Mouse (Mus musculus) mature B cell (primary cell): ENCODE measurements around the gene Ak8.

Source experiments
- in situ Hi-C: fragments of 300-500 bp; cut with MboI; formaldehyde crosslinking; loops from 2 replicates; pipeline ENCODE4 v1.14.3; 2019

Ak8 gene

DNA sequence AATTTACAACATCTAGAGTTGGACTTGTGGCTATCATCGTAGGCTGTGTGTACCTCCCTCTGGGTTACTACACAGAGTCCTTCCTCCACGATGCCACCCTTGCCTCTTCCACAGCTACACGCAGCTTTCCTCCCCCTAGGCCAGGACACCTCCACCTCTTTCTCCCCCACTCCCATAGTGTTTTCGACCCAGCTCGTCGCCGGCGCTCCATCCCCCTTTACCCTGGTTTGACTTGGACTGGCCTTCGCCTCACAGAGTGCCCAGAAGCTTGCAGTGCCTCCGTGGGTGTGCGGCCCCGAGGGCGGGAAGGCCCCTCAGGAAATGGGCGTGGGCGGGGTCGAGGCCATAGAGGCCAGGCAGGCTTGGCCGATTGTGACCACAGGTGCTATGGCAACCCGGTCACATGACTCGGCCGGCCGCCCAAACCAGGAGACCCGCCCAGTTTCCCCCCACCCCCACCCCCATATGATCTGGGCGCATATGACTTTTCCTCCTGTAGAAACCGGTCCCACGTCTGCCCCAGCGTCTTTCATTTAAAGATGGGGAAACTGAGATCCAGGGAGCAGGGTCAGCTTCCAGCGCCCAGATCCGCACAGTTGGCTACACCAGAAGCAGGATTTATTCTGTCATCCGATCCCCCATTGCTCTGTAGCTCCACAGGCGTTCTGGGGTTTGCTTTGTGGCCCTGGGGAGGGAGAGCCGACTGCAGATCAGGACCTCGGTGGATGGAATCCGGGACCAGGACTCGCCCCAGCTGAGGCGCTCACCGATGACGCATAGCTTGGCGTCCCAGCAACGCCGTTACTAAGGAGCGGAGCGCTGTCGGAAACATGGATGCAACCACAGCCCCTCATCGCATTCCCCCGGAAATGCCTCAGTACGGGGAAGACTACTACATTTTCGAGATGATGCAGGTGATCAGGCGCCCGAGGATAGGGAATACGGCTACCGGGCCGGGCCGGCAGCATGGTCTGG is at the start of gene Ak8, which contains the start of gene Spaca9:
Gene Ak8 (plus strand): TSS at position 804 of the 975 bp plus-strand sequence.
Gene Spaca9 (minus strand): TSS at position 367 of the 975 bp plus-strand sequence.
- in situ Hi-C loops = no loop called here

DNA sequence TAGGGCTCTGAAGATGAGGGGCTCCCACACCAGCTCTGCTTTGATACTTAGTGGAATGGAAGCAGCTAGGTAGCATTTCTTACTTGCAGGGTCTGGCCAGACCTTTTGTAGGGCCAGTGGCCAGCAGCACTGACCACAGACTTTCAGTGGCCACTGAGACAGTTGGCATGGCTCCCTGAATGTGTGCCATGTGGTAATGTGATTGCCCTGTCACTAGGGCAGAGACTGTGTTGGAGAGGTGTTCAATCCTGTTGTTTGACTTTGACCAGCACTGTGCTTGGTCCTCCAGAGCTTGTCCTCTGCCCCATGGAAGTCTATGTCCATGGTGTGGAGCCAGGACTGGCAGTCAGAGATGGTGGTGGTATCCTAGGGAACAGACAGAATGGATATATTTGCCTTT is 49.4 kb upstream of the Ak8 start:
- in situ Hi-C loops = no loop called here

DNA sequence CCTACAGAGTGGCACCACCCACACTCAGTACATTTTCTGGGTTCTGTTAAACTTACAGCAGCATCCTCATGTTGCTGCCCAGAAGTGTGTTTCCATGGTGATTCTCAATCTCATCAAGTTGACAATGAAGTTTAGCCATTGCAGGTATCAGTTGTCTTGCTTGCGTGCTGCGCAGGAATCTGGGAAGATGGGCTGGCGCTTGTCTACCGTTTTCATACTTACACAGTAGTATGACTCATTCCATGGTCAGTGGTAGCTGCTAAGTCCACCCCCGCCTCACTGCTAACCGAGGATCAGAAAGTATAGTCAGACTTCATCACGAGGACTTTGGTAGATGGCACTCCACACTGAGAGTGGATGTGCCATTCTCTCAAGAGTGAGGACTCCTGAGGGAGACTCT is 46.6 kb upstream of the Ak8 start:
- in situ Hi-C loops = no loop called here

DNA sequence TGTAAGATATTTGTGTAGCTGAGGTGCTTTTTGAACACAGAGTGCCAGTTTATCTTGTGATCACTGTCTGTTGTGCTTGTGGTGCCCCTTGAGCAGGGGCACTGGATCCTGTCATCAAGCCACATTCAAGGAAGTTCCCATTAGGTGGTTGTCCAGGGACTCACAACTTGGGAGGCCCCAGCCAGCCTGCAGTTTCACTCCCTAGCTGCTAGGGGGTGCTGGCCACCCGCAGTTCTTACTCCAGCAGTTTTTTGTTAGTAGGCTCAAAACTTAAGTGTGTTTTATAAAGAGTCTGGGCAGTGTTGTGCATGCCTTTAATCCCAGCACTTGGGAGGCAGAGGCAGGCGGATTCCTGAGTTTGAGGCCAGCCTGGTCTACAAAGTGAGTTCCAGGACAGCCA is 45.7 kb upstream of the Ak8 start:
- in situ Hi-C loops = no loop called here

DNA sequence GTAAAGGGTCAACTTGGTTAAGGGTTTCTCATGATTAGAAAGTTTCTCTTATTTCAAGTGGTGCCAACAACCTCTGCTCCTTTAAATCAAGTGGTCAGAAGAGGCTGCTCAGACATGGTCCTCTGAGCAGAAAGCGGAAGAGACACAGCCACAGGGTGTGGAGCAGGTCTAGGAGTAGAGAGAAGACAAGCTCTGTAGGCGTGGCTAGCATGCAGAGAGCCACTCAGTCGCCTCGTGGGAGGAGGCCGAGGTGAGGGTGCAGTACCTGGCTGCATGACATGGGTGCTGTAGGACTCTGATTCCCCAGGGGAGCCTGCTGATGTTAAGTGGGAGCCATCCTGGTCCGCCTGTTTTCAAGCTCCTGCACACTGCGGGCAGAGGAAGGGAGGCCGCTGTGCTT is 43.7 kb upstream of the Ak8 start:
- in situ Hi-C loops = no loop called here

DNA sequence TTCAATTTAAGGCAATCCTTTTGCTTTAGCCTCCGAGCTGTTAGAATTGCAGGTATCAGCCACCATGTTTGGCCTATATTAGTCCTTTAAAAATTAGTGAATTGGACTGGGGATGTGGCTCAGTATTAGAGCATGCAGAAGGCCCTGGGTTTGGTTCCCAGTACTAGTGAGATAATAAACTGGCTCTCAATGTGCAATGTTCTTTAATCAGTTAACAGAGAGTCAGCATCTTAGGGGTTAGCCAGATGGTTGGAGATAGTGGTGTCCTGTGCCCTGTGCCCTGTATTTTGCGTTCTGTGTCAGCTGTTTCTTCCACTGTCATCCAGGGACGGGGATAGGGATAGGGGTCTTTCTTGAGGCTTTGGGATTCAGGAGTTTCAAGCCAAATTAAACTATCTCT is 37.1 kb upstream of the Ak8 start:
- in situ Hi-C loops = no loop called here

DNA sequence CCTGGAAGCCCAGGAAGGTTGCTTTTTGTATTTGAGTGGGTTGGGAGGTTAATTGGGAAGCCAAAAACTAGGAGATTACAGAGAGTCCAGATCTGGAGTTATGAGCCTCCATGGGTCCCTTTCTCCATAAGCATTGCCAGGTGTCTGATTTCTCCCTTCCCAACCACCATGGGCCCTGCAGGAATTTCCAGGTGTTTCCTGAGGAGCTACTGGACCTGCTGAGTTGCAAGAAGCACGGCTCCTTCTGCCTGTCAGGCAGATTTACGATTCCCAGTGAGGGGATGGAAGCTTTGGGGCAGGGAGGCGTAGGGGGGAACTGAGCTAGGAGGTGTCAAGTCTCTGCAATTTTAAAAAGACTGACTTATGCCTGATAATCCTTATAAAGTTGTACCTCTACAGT is 34.1 kb upstream of the Ak8 start:
- in situ Hi-C loops = no loop called here

DNA sequence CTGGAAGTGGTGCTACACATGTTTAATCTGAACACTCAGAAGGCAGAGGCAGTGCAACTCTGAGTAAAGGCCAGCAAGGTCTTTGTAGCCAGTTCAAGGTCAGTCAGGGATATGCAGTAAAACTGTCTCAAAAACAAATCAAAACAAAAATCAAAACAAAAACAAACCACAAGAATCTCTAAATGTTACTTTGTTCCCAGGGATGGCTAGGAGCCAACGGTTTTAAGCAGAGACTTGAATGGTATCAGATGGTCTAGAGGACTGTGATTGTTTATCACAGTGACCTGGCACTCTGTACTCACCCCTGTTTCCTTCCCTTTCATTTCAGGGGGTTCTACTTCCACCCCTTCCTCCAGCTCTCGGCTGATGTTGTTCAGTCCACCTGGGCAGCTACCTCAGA is 28.5 kb upstream of the Ak8 start:
- in situ Hi-C loops = no loop called here

DNA sequence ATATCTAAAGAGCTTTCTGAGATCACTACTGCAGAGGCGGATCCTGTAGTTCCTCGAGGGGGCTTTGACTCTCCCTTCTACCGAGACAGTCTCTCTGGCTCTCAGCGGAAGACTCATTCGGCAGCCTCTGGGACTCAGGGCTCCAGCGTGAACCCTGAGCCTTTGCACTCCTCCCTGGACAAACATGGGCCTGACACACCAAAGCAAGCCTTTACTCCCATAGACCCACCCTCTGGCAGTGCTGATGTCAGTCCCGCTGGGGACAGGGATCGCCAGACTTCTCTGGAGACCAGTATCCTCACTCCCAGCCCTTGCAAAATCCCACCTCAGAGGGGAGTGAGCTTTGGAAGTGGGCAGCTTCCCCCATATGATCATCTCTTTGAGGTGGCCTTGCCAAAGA is 24.0 kb upstream of the Ak8 start:
- in situ Hi-C loops = no loop called here

DNA sequence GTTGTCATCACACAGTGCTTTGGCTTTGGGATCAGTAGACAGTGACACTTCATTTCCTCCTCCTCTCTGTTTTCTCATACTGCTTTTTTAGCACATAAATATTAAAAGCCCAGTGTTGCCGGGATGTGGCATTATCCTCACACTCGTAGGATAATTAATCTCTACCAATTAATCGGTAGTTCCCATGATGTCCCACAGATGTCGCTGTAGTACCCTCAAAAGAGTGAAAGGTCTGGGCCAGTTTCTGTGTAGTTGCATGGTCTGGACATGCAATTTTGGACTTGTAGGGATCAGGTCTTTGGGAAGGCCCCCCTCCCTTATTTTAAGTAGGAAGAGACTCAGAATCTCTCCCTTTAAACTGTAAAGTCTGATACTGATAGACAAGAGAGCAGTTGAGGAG is 19.3 kb upstream of the Ak8 start:
- in situ Hi-C loops = no loop called here

DNA sequence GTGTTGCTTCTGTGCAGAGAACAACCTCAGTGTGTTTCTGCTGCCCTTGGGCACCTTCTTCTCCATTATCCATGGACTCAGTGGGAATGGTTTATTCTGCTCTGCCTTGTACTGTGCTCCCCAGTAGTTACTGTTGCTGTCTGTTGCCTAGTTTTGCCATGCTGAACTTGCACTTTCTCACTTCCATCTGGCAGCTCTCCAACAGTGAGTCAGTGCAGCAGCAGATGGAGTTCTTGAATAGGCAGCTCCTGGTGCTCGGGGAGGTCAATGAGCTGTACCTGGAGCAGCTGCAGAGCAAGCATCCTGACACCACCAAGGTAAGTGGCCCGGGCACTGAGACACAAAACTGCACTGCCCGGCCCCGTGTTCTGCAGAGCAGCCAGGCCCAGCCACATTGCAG is 18.2 kb upstream of the Ak8 start:
- in situ Hi-C loops = no loop called here

DNA sequence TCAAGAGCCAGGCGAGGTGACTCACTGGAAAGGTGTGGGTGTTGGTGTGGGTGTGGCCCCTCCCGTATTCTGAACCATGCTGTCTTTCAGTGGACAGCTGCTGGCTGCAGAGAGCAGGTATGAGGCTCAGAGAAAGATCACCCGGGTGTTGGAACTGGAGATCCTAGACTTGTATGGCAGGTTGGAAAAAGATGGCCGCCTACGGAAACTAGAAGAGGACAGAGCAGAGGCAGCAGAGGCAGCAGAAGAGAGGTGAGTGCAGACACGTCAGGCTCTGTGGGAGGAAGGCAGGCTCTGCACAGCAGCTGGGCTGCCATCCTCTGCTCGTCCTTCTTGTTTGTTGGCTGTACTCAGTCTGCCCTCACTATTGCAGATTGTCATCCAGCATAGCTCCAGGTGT is 14.1 kb upstream of the Ak8 start:
- in situ Hi-C loops = no loop called here

DNA sequence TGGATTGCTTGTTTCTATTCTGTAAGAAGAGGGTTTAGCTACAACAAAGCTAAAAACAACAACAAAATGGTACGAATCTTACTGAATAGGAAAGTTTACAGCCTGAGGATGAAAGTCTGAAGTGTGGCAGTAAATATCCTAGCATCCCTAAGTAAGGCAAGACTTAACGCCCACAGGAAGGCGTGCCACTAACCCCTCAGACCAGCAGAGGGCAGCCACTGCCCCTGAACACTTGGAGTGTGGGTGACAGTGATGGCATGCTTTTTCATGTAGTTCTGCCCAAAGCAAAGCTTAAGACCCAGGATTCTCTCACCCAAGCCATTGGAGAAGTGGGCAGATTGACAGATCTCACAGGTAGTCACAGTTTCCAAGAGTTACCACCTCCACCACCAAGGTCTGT is 11.5 kb upstream of the Ak8 start:
- in situ Hi-C loops = no loop called here

DNA sequence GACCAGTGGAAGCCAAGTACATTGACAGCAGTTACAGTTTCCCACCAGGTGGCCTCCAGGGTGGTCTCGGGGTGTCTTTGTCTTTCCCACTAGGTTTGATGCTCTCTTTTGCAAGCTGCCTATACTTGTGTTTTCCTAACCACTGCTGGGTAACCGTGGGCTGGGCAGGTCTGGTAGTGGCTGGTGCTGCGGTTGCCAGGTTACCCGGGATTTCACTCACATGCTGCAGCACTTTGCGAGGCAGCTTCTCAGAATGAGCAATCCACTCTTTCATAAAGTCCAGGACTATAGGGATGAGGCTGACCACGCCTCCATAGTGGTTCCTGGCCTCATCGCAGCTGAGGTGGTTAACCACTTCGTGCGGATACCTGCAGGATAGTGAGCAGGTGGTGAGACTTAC is 7.3 kb upstream of the Ak8 start:
- in situ Hi-C loops = no loop called here

DNA sequence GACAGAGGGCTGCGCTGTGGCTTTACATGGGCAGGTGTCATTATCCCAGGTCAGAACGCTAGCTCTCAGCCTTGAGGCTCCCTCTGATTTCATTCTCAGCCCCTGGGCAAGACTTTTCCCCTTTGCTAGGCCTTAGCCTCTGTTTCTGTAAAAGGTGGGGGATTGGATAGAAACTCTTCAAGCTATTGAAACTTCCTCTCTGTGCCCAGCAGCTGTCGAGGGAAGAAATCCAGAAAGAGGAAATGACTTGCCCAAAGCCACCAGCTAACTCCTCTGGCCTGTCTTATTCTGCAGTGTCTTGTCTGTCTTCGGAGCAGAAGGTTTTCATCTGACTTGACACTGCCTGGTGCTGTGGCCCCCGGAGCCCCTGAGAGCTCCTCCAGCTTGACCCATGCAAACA is 1.4 kb upstream of the Ak8 start:
- in situ Hi-C loops = no loop called here

DNA sequence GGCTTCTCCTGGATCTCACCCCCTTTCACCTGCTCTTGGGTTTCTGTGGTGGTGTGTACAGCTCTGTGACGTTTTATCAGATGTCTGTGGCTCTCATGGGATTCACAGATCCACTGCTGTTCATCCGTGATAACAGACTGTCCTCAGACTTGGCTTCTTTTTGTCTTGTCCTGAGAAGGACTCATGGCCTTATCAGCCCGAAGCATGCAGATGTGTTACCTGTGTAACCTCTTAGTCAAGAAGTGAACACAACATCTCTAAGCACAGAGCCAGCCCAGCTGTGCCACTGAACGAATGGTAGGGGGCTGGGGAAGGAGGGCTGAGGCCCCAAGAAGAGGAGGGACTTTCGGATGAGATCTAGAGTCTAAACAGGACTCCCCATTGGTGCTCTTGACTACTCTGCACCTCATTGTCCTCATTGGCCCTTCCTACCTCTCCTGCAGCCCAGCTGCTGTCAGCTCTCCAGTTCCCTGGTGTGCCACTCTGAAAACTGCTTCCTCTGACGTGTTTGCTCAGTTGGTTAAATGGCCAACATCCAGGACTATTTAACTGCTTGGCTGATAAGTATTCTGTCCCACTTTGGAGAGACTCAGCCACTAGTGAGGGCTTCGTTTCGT is 1.8 kb downstream of the Ak8 start:
- in situ Hi-C loops = no loop called here

DNA sequence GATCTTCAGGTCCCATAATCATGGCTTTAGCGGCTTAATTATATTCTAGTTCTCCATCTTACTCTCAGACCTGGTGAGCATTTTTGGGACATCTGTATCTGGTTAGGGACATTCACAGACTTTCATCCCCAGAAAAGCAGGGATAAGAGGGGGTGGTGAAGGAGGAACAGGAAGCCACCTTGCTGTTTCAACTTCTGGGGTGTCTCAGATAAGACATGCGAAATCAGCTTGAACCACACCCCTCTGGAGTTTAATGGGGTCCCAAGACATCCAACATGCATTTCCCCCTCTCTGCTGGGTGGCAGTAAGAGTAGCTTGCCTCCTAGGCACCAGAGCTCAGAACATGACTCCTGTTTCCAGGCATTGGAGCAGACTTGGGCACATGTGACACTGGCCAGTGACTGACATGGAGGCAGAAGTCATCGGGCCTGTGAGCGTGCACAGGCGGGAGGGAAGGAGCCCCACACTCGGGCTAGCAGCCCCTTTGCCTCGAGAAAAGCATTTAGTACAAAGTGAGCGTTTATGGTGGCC is 6.2 kb downstream of the Ak8 start:
- in situ Hi-C loops = no loop called here

DNA sequence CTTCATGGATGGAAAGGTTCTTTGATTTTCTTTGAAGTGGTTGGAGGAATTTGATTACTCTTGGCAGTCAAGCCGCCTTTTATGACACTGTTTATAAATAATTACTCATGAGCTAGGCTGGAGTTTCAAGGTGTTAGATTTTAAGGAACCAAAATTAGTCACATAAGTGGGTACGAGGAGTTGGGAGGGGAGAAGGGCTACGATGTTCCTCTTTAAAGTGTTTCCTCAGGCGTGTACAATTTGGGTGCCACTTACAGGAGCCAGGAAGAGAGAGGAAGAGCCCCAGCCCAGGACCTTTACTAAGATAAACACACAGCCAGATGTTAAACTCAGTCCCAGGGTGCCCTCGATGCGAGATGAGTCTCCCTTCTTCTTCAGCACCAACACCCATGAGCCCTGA is 6.8 kb downstream of the Ak8 start:
- in situ Hi-C loops = no loop called here

DNA sequence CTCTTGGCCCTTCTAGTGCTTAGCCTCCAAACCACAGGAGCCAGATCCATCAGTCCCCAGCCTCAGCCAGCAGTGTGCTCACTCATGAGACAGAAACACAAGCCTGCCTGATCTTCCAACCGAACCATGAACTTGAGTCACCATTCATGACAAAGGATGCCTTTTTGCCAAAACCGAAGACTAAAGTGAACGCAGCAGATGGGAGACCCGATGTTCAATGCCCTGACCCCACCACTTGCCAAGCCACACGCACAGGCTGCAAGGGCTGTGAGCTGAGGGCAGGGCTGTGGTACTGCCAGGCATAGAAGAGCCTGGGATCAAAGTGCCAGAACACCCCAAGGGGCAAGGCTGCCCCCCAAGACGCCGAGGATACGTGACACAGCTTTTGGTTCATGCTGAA is 13.1 kb downstream of the Ak8 start:
- in situ Hi-C loops = no loop called here

DNA sequence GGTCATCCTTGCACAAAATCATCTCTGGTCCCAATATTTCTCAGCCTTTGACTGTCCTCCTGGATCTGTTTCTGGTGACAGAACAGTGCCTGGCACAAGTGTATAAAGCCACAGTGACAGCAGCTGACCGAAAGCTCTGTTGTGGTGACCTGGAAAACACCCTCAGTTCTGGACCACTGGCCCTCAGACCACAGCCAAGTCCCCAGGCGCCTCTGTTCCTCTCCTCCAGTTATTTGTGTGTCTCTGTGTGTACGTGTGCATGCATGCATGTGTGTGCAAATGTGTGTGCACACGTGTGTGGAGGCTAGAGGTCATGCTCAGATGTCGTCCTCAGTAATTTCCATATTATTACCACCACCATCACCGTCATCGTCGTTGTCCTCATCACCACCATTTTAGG is 22.5 kb downstream of the Ak8 start:
- in situ Hi-C loops = no loop called here

DNA sequence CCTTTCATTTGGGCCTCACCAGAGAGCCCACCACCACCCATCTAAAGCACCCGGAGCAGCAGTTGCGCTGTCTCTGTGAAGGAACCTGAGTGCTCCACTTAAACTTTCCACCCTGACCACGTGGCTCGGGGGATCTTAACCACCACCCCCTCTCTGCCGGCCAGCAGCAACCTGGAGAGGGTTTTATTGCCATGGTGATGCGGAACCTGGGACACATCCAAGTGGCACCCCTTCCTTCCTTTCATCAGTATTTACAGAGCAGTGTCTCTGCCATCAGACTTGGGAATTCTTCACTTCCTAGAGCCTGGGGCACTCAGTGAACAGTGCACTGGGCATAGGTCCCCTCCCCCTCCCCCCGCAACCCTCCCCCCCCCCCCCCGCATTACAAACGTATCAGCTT is 23.9 kb downstream of the Ak8 start:
- in situ Hi-C loops = no loop called here

DNA sequence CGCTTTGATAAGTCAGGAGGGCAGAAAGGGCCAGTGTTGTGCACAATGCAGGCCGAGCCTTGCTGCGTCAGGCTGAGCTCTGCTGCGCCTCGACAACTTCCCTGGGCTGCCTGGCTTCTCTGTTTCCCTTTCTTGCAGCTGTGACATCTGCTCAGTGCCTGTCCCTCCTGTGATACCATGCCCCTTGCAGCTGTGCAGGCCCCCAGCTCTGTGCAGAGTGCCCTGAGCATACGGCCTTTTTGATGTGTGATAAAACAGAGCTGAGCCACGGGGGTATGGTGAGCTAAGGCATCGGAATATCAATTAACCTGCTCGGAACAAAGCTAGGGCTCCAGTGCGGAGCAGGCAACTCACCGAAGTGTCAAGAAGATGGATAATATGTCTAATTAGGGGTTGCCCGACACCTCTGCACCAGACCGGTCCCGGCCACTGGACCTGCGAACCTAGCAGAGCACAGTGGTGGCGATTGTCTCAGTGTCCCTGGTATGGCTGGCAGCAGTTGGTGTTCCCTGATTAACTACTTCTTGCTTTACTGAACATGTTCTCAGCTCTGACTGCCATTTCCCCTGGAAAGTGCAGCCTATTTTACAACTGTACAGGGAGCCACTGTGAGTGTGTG is 27.9 kb downstream of the Ak8 start:
- in situ Hi-C loops = no loop called here

DNA sequence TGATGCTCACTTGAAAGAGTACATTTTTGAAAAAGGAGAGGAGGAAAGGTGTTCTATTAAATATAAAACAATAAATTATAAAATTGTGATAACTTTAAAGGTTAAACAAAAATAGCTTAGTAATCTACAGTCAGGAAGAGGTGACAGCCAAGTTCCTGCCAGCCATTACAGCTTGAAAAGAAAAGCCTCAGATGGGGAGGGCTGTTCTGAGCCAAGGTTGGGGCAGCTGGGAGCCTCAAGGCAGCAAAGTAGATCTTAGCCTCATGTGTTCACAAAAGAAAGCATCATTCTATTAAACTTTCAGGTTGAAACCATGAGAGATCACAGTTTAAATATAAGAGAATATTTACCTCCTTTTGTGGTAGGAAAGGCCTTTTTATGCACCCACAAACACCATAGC is 30.7 kb downstream of the Ak8 start:
- in situ Hi-C loops = no loop called here
